Mouse (Mus musculus): ENCODE data around the gene Wapl. TPM values are rescaled to one million over a fixed set of nuclear protein-coding genes. Genes with fewer than 3 reads are reported as not detected.

Wapl gene
- 10.1 and 11.0 TPM in 2 replicates for polyA plus RNA-seq (2012; rRNA removed)

DNA sequence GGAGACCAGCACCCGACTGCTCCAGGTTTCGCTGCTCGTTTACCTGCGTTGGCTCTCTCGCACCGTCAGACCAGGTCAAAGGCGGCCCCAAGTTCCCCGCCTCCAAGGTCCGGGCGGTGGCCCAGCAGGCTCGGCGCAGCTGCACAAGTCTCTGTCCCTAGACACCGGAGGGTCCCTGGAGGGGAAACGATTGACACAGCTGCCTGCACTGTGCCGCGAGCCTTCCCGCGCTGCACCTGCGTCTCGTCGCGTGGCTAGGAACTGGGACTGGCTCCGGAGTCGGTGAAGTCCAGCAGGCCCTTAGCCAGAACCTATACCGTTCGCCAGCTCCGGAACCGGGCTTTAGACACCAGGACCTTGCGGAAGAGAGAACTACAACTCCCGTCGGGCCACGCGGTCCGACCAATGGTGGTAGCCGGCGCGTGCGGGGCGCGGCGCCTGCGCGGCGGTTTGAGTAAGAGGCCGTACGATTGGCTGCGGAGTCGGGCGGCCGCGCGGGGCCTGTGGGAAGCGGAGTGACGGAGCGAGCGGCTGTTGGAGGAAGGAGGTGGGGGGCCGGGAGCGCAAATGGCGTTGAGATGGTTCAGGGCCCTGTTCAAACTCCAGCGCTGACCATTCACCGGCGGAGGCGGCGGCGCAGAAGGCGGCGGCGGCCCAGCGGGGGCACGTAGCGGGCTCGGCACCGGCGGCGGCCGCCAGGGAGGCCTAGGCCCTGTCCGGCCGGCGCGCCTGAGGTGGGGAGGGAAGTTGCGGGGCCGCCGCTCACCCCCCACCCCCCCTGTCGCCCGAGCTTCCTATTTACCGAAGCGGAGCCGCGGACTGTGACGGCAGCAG lies at the start of gene Wapl:
TSS of gene Wapl (plus strand) at position 534 of the 834 bp plus-strand sequence.
- peak within 1 kb of the TSS; percentile 96 for H3K4me3 ChIP-seq (ENCODE audit: insufficient read depth, low read depth, low read length)
- no peaks in the 10 kb centered on the region for H3K36me3 ChIP-seq (ENCODE audit: control insufficient read depth, insufficient read depth, low read length)
- under 1% methylated on average over 90 of the region's 90 CpGs for WGBS
- H3K27ac ChIP-seq (ENCODE audit: insufficient read depth, low read depth, low read length) = peak within 1 kb of the TSS; percentile 95
- H3K4me1 ChIP-seq (ENCODE audit: control insufficient read depth, insufficient read depth, low read length) = 0 out of 2 replicates have a peak, but pooled peaks cover 3% of the 10 kb centered on the region
- TF ChIP-seq CTCF (conservative IDR thresholded peaks at IDR 0.05; ENCODE audit: insufficient read depth, insufficient read length, low read depth, low read length) (no peak), POLR2A (IDR thresholded peaks at IDR 0.05; ENCODE audit: low read depth, low read length) (peak; percentile 15)
- H3K27me3 ChIP-seq (replicated peaks; ENCODE audit: control insufficient read depth, insufficient read depth, low read length) = no peaks in the 10 kb centered on the region
- peak; percentile 99 for DNase-seq

DNA sequence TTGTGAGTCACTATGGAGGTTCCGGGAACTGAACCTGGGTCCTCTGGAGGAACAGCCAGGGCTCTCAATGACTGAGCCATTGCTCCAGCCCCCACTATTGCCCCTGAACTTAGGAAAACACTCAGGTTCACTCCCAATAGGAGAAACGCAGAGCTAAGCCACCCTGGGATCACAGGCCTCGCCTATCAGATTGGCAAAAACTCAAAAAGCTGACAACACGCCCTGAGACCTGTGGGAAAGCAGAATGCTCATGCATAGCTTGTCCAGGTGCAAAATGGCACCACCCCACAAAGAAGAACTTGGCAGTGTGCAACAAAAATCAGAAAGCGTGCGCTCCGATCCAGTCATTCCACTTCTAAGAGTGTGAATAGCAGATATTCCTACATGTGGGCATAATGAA lies 46.9 kb upstream of the Wapl start:
- 77% methylated on average over 7 of the region's 7 CpGs for WGBS
- DNase-seq = no peak
- TF ChIP-seq POLR2A (IDR thresholded peaks at IDR 0.05; ENCODE audit: low read depth, low read length) = no peak
- TF ChIP-seq CTCF (conservative IDR thresholded peaks at IDR 0.05; ENCODE audit: insufficient read depth, insufficient read length, low read depth, low read length) = no peak

DNA sequence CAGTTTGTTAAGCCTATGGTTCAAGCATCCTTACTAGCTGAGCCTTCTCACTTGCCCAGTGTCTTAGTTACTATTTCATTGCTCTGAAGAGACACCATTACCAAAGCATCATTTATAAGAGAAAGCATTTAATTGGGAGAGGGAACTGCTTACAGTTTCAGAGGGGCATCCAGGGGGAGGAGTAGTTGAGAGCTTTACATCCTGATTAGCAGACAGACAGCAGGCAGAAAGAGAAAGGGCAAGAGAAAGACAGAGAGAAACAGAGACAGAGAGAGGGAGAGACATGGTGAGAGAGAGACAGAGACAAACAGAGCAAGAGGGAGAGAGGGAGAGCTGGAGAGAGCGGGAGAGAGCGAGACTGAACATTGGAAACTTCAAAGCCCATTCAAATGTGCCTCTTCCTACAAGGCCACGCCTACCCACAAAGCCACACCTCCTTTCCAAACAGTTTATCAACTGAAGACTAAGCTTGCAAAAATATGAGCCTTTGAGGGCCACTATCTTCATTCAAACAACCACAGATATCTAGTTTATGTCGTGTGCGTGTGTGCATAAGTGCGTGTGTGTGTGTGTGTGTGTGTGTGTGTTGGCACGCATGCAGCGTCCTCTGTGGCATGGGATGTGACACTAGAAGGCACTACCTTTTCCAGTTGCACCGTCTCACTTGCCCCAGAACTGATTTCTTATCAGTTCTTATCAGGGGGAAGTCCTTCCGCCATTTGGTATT lies 40.8 kb upstream of the Wapl start:
- no peak overlapping the region for H3K4me3 ChIP-seq (ENCODE audit: insufficient read depth, low read depth, low read length)
- TF ChIP-seq CTCF (conservative IDR thresholded peaks at IDR 0.05; ENCODE audit: insufficient read depth, insufficient read length, low read depth, low read length) (no peak), POLR2A (IDR thresholded peaks at IDR 0.05; ENCODE audit: low read depth, low read length) (no peak)

More for the DNA sequence above, 46.9 kb upstream of the Wapl start:
- Histone ChIP-seq H3K4me3 (ENCODE audit: insufficient read depth, low read depth, low read length) (no peak overlapping the region), H3K27me3 (replicated peaks; ENCODE audit: control insufficient read depth, insufficient read depth, low read length) (no peaks in the 10 kb centered on the region), H3K36me3 (ENCODE audit: control insufficient read depth, insufficient read depth, low read length) (no peaks in the 10 kb centered on the region), H3K4me1 (ENCODE audit: control insufficient read depth, insufficient read depth, low read length) (no peaks in the 10 kb centered on the region), H3K27ac (ENCODE audit: insufficient read depth, low read depth, low read length) (no peak overlapping the region)

DNA sequence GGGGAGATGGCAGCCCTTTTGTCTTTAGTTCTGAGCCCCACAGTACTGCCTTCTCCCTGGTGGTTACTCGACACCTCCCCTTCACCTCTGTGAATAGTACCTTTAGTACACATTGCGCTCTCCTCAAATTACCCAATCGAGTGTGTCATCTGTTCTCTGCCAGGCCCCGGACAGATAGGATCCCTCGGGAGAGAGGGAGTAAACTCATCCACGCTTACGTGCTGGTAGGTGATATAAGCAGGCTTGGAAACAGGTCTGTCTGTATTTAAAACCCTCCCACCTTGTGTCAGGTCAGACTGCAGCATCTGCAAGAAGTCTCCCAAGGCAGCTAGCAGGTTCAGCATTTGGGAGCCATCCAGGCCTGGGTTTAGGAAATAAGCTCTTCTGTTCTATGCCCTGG lies 38.5 kb upstream of the Wapl start:
- no peaks in the 10 kb centered on the region for H3K36me3 ChIP-seq (ENCODE audit: control insufficient read depth, insufficient read depth, low read length)
- H3K4me1 ChIP-seq (ENCODE audit: control insufficient read depth, insufficient read depth, low read length) = no peaks in the 10 kb centered on the region
- DNase-seq = no peak
- H3K4me3 ChIP-seq (ENCODE audit: insufficient read depth, low read depth, low read length) = no peak overlapping the region
- WGBS = 37% methylated on average over 7 of the region's 7 CpGs
- H3K27ac ChIP-seq (ENCODE audit: insufficient read depth, low read depth, low read length) = no peak overlapping the region
- H3K27me3 ChIP-seq (replicated peaks; ENCODE audit: control insufficient read depth, insufficient read depth, low read length) = no peaks in the 10 kb centered on the region
- TF ChIP-seq POLR2A (IDR thresholded peaks at IDR 0.05; ENCODE audit: low read depth, low read length) (no peak), CTCF (conservative IDR thresholded peaks at IDR 0.05; ENCODE audit: insufficient read depth, insufficient read length, low read depth, low read length) (no peak)

More for the DNA sequence above, 40.8 kb upstream of the Wapl start:
- Histone ChIP-seq H3K36me3 (ENCODE audit: control insufficient read depth, insufficient read depth, low read length) (no peaks in the 10 kb centered on the region), H3K4me1 (ENCODE audit: control insufficient read depth, insufficient read depth, low read length) (no peaks in the 10 kb centered on the region), H3K27ac (ENCODE audit: insufficient read depth, low read depth, low read length) (no peak overlapping the region), H3K27me3 (replicated peaks; ENCODE audit: control insufficient read depth, insufficient read depth, low read length) (no peaks in the 10 kb centered on the region)
- WGBS = 81% methylated on average over 10 of the region's 10 CpGs
- no peak for DNase-seq

DNA sequence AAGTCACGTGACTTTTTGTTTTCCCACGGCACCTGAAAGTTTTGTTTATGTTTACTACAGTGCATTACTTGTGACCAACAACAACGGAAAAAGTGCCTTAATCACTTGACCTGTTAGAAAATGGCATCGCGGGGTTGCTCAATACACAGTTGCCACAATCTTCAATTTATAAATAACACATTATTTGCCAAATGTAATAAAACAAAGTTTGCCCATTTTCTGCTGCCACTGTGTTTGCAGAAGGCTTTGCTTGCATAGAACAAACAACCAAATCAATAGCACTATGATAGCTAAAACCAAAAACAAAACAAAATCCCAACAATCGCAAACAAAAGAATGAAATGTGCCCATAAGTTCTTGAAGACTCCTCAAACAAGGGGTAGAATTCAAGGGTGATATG lies 38.0 kb upstream of the Wapl start:
- DNase-seq = no peak
- Histone ChIP-seq H3K4me3 (ENCODE audit: insufficient read depth, low read depth, low read length) (no peak overlapping the region), H3K36me3 (ENCODE audit: control insufficient read depth, insufficient read depth, low read length) (no peaks in the 10 kb centered on the region), H3K4me1 (ENCODE audit: control insufficient read depth, insufficient read depth, low read length) (no peaks in the 10 kb centered on the region), H3K27me3 (replicated peaks; ENCODE audit: control insufficient read depth, insufficient read depth, low read length) (no peaks in the 10 kb centered on the region), H3K27ac (ENCODE audit: insufficient read depth, low read depth, low read length) (no peak overlapping the region)
- WGBS = 82% methylated on average over 6 of the region's 6 CpGs
- TF ChIP-seq POLR2A (IDR thresholded peaks at IDR 0.05; ENCODE audit: low read depth, low read length) (no peak), CTCF (conservative IDR thresholded peaks at IDR 0.05; ENCODE audit: insufficient read depth, insufficient read length, low read depth, low read length) (no peak)

DNA sequence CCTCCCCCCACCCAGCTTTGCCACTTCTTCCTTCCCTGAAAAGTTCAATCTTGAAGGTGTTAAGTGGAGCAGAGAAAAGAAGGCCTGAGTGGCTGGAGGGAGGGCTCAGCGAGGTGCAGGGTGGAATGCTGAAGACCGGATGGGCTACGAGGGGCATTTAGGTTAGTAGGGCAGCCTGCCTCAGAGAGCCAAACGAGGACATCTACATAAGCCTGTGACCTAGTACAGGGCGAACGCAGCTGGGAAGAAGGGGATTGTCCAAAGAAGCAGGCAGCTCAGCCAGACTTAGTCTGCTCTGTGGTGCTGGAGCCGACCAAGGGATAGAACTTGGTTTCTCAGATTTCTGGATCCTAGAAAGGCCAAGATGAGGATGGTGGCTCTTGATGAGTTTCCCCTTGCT lies 29.6 kb upstream of the Wapl start:
- Histone ChIP-seq H3K36me3 (ENCODE audit: control insufficient read depth, insufficient read depth, low read length) (no peaks in the 10 kb centered on the region), H3K4me1 (ENCODE audit: control insufficient read depth, insufficient read depth, low read length) (no peaks in the 10 kb centered on the region), H3K4me3 (ENCODE audit: insufficient read depth, low read depth, low read length) (no peak overlapping the region), H3K27me3 (replicated peaks; ENCODE audit: control insufficient read depth, insufficient read depth, low read length) (no peaks in the 10 kb centered on the region), H3K27ac (ENCODE audit: insufficient read depth, low read depth, low read length) (no peak overlapping the region)
- no peak for TF ChIP-seq CTCF (conservative IDR thresholded peaks at IDR 0.05; ENCODE audit: insufficient read depth, insufficient read length, low read depth, low read length)
- TF ChIP-seq POLR2A (IDR thresholded peaks at IDR 0.05; ENCODE audit: low read depth, low read length) = no peak
- no peak for DNase-seq
- WGBS = 77% methylated on average over 7 of the region's 7 CpGs

Data from kidney, adult 2 months (tissue).